Mouse (Mus musculus): ENCODE data around the gene Thegl. TPM values are rescaled to one million over a fixed set of nuclear protein-coding genes. Genes with fewer than 3 reads are reported as not detected.
"Not testable (repeated sequence)": the region's sequence is repeated elsewhere in the genome, so short reads cannot be mapped to it uniquely, and the experiment has no call there.

The Thegl gene
- 0.31 and 0.57 TPM in 2 replicates for polyA plus RNA-seq (2015; fragmentation: Nextera tagmentation; extraction: Ambion mirVana)

DNA sequence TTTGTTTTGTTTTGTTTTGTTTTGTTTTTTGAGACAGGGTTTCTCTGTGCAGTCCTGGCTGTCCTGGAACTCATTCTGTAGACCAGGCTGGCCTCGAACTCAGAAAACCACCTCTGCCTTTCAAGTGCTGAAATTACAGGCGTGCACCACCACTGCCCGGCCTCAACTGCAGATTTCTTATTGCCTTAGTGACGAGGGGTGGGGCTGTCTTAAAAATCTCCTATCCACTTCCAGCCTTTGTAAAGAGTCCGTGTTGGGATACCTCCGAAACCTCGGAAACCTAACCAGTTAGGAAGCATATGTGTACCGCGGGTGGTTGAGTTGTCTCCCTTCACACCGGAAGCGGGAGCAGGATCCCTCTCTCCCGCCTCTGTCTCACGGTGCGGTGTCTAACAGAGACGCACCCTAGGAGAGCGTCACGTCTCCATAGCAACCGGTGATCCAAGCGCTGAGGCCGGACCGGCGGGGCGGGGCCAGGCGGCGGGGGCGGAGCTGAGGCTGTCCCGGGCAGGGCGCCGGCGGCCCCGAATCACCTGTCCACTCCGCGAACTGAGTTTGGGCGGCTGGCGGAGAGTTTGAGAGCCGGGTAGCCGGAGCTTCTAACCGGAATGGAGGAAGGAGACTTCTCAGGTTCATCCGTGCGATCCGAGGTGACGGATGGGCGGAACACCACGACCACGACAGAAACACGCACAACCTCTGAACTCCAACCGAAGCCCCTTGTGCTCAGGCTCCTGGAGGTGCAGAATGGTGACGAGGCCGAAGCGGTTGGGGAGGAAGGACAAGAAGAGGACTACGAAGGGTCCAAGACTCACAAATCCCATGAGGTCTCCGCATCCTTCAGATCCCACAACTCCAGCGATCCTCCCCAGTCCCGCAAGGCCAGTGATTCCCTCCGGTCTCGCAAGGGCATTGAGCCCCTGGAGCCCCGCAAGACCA, at the start of gene Thegl:
TSS of gene Thegl (plus strand) at position 480 of the 939 bp plus-strand sequence.
- Histone ChIP-seq H3K9ac (replicated peaks) (peak within 1 kb of the TSS; percentile 55), H3K36me3 (no peaks in the 10 kb centered on the region), H3K27ac (replicated peaks) (no peak within 1 kb of the TSS), H3K4me3 (peak within 1 kb of the TSS; percentile 70), H3K4me2 (replicated peaks) (peak within 1 kb of the TSS; percentile 90), H3K4me1 (peaks cover 8% of the 10 kb centered on the region; the same call in 1 of the 2 replicates), H3K9me3 (no peaks in the 10 kb centered on the region), H3K27me3 (peaks cover 3% of the 10 kb centered on the region; the same call in 1 of the 2 replicates)
- peak; percentile 97 for ATAC-seq (replicated peaks)
- 10% methylated on average over 57 of the region's 57 CpGs for WGBS

- Histone ChIP-seq H3K4me3 (no peak overlapping the region), H3K4me2 (replicated peaks) (no peak overlapping the region), H3K36me3 (peaks cover 36% of the 10 kb centered on the region), H3K9ac (replicated peaks) (no peak overlapping the region), H3K27ac (replicated peaks) (no peak overlapping the region), H3K27me3 (no peaks in the 10 kb centered on the region), H3K4me1 (peaks cover 9% of the 10 kb centered on the region), H3K9me3 (no peaks in the 10 kb centered on the region)
- ATAC-seq (replicated peaks): no peak
- WGBS: 56% methylated on average over 5 of the region's 5 CpGs
These were observed 46.6 kb upstream of the Thegl start for GRCm38 (mm10) chr5:76969250-76969649.

- H3K4me2 ChIP-seq (replicated peaks); H3K9ac ChIP-seq (replicated peaks); H3K9me3 ChIP-seq; H3K4me3 ChIP-seq; H3K27me3 ChIP-seq; H3K27ac ChIP-seq (replicated peaks); ATAC-seq (replicated peaks): not testable (repeated sequence)
- Histone ChIP-seq H3K36me3 (peaks cover 24% of the 10 kb centered on the region), H3K4me1 (peaks cover 19% of the 10 kb centered on the region)
- WGBS: 86% methylated on average over 1 of the region's 1 CpGs
These were observed 44.7 kb upstream of the Thegl start for GRCm38 (mm10) chr5:76971115-76971514.

DNA sequence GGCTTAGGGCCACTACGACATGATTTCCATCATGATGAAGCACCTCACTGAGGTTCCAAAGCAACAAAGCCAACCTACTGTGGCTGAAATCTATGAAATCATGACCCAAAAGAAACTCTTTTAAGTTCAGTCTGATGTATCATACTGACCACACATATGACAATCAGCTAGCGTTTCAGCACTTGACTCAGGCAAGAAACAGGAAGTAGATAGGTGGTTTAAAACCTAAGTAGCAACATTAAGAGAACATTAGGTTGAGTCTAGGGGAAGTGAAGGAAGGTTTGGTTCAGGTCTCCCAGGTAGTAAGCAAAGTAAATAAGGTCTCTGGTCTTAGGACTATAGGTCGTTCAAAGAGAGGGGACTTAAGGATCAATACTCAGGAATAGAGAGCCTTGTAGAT, 42.3 kb upstream of the Thegl start:
- no peak for ATAC-seq (replicated peaks)
- Histone ChIP-seq H3K9me3 (no peaks in the 10 kb centered on the region), H3K27ac (replicated peaks) (no peak overlapping the region), H3K9ac (replicated peaks) (0 out of 2 replicates have a peak overlapping the region, but pooled peaks have one; percentile 77), H3K4me2 (replicated peaks) (peak overlapping the region; percentile 76), H3K4me1 (peaks cover 22% of the 10 kb centered on the region), H3K36me3 (peaks cover 16% of the 10 kb centered on the region), H3K27me3 (no peaks in the 10 kb centered on the region), H3K4me3 (peak overlapping the region; percentile 72)
- 66% methylated on average over 3 of the region's 3 CpGs for WGBS

DNA sequence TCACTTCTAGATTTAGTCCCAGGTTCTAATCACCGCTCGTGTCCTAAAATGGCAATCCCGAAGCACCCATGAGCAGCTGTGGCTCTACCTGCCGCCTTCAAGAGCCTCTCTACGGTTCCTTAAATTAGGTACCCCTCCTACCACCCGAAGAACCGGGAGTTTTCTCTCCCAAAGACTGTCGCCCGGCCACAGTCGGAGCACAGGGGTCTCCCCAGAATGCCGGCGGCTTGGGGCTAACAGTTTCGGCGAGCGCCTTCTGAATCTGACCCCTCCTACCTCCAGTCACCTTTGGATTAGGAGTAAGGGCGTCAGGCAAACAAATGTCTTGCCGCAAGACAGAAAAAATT, 41.6 kb upstream of the Thegl start:
- H3K36me3 ChIP-seq: peaks cover 15% of the 10 kb centered on the region
- no peaks in the 10 kb centered on the region for H3K9me3 ChIP-seq
- WGBS: 2% methylated on average over 17 of the region's 17 CpGs
- peak overlapping the region; percentile 76 for H3K4me2 ChIP-seq (replicated peaks)
- peak overlapping the region; percentile 77 for H3K9ac ChIP-seq (replicated peaks)
- H3K27me3 ChIP-seq: no peaks in the 10 kb centered on the region
- H3K27ac ChIP-seq (replicated peaks): no peak overlapping the region
- ATAC-seq (replicated peaks): no peak
- H3K4me3 ChIP-seq: peak overlapping the region; percentile 72
- H3K4me1 ChIP-seq: peaks cover 22% of the 10 kb centered on the region

- Histone ChIP-seq H3K27ac (replicated peaks) (peak within 1 kb of the TSS; percentile 84), H3K9me3 (no peaks in the 10 kb centered on the region), H3K4me1 (peaks cover 22% of the 10 kb centered on the region), H3K4me2 (replicated peaks) (peak within 1 kb of the TSS; percentile 76), H3K9ac (replicated peaks) (peak within 1 kb of the TSS; percentile 77), H3K36me3 (peaks cover 19% of the 10 kb centered on the region), H3K4me3 (peak within 1 kb of the TSS; percentile 72), H3K27me3 (no peaks in the 10 kb centered on the region)
- peak; percentile 96 for ATAC-seq (replicated peaks)
- WGBS: under 1% methylated on average over 60 of the region's 60 CpGs
These were observed 41.1 kb upstream of the Thegl start, which contains the start of gene Srp72 for GRCm38 (mm10) chr5:76974554-76975285. Gene Srp72, plus strand, starts transcription at chr5:76974683.

DNA sequence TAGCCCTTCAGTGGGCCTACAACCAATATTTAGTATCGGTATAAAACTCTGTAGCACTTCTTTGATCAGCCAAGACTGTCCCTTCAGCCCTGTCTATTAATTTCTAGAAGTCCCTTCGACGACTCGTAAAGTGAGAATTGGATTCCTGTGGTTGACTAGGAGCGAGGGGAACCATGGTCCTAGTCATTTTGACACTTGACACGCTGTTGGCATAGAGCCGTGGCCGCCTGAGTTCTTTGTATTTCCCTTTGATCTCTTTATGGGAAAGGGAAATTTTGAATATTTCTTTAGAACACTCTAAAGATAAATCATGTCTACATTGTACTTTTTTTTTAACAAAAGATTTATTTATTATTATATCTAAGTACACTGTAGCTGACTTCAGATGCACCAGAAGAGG, 40.1 kb upstream of the Thegl start:
- H3K27me3 ChIP-seq: no peaks in the 10 kb centered on the region
- ATAC-seq (replicated peaks): no peak
- peak overlapping the region; percentile 76 for H3K4me2 ChIP-seq (replicated peaks)
- H3K4me3 ChIP-seq: peak overlapping the region; percentile 72
- no peaks in the 10 kb centered on the region for H3K9me3 ChIP-seq
- peaks cover 26% of the 10 kb centered on the region for H3K36me3 ChIP-seq
- peaks cover 22% of the 10 kb centered on the region for H3K4me1 ChIP-seq
- no peak overlapping the region for H3K9ac ChIP-seq (replicated peaks)
- no peak overlapping the region for H3K27ac ChIP-seq (replicated peaks)
- 88% methylated on average over 8 of the region's 8 CpGs for WGBS

DNA sequence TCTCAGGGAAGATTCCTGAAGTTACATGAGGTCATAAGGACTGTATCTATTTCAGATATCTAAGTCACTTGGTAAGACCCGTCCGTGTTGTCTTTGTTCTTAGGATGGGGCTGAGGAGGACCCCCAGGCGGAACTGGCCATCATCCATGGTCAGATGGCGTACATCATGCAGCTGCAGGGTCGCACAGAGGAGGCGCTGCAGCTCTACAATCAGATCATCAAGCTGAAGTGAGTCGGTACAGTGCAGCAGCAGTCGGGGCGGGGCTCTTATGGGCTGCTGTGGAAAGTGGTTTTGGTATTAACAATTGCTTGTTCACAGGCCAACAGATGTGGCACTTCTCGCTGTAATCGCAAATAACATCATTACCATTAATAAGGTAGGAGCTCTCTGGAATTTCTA, 31.8 kb upstream of the Thegl start:
- Histone ChIP-seq H3K4me3 (no peak overlapping the region), H3K27ac (replicated peaks) (no peak overlapping the region), H3K4me2 (replicated peaks) (no peak overlapping the region), H3K4me1 (no peaks in the 10 kb centered on the region), H3K27me3 (no peaks in the 10 kb centered on the region), H3K9ac (replicated peaks) (no peak overlapping the region), H3K36me3 (peaks cover 72% of the 10 kb centered on the region), H3K9me3 (no peaks in the 10 kb centered on the region)
- no peak for ATAC-seq (replicated peaks)
- 93% methylated on average over 11 of the region's 11 CpGs for WGBS

DNA sequence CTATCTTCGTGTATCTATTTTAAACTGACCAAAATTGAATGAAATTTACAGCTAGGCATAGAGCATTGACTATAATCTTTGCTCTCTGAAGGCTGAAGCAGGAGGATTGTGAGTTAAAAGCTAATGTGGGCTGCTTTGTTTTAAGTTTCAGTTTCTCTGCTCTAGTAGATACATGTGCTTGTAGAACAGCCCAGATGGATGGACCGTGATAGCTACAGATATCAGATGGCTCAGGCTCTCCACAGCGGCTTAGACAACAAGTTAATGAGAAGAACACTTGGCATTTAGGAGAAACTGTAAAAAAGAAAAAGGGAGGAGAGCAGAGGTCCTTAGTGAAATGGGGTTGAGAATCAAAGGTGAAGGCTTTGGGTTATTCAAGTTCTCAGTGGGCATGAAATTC, 25.0 kb upstream of the Thegl start:
- 95% methylated on average over 3 of the region's 3 CpGs for WGBS
- Histone ChIP-seq H3K36me3 (peaks cover 76% of the 10 kb centered on the region), H3K4me1 (no peaks in the 10 kb centered on the region)

GRCm38 (mm10) chr5:76993174-76993814, 22.5 kb upstream of the Thegl start:
- H3K9me3 ChIP-seq: no peaks in the 10 kb centered on the region
- H3K36me3 ChIP-seq: peaks cover 80% of the 10 kb centered on the region
- H3K27me3 ChIP-seq: no peaks in the 10 kb centered on the region
- no peak overlapping the region for H3K9ac ChIP-seq (replicated peaks)
- no peak overlapping the region for H3K27ac ChIP-seq (replicated peaks)
- H3K4me3 ChIP-seq: no peak overlapping the region
- no peaks in the 10 kb centered on the region for H3K4me1 ChIP-seq
- WGBS: 92% methylated on average over 5 of the region's 5 CpGs
- no peak for ATAC-seq (replicated peaks)
- no peak overlapping the region for H3K4me2 ChIP-seq (replicated peaks)

More for the DNA sequence above, 25.0 kb upstream of the Thegl start:
- ATAC-seq (replicated peaks): no peak
- no peak overlapping the region for H3K4me3 ChIP-seq
- H3K9me3 ChIP-seq: no peaks in the 10 kb centered on the region
- no peaks in the 10 kb centered on the region for H3K27me3 ChIP-seq
- no peak overlapping the region for H3K27ac ChIP-seq (replicated peaks)
- H3K4me2 ChIP-seq (replicated peaks): no peak overlapping the region
- H3K9ac ChIP-seq (replicated peaks): no peak overlapping the region

GRCm38 (mm10) chr5:76998416-76998815, 17.4 kb upstream of the Thegl start:
- Histone ChIP-seq H3K9me3 (no peaks in the 10 kb centered on the region), H3K36me3 (peaks cover 59% of the 10 kb centered on the region), H3K4me1 (no peaks in the 10 kb centered on the region), H3K27ac (replicated peaks) (no peak overlapping the region), H3K4me3 (no peak overlapping the region), H3K4me2 (replicated peaks) (no peak overlapping the region), H3K9ac (replicated peaks) (no peak overlapping the region), H3K27me3 (no peaks in the 10 kb centered on the region)
- WGBS: 46% methylated on average over 5 of the region's 5 CpGs
- peak; percentile 61 for ATAC-seq (replicated peaks)

GRCm38 (mm10) chr5:77001192-77001591, 14.6 kb upstream of the Thegl start:
- no peak for ATAC-seq (replicated peaks)
- H3K4me1 ChIP-seq: no peaks in the 10 kb centered on the region
- H3K36me3 ChIP-seq: peaks cover 34% of the 10 kb centered on the region
- 94% methylated on average over 17 of the region's 17 CpGs for WGBS
- H3K27me3 ChIP-seq: no peaks in the 10 kb centered on the region
- H3K27ac ChIP-seq (replicated peaks): no peak overlapping the region
- H3K9ac ChIP-seq (replicated peaks): no peak overlapping the region
- H3K4me3 ChIP-seq: no peak overlapping the region
- no peak overlapping the region for H3K4me2 ChIP-seq (replicated peaks)
- no peaks in the 10 kb centered on the region for H3K9me3 ChIP-seq

Data from forebrain, embryonic 15.5 days (tissue).